Mouse (Mus musculus): ENCODE results near the gene Rai1.

DNA sequence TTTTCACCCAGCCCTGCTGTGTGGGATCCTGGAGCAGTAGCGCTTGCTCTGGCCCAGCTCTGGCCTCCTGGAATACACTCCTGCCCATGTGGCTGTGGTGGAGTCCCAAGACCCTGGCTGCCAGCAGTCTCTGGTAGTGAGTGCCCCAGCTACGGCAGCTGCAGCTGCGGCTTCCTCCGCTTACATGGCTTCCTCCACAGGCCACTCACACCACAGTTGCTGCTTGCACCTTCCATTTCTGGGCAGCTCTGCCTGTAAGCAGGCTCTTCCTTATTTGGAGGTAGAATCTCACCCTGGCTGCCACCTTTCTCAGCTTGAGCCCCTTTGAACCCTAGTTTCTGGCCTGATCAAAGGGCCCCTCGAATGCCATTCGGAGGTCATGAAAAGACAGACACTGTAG lies 25.7 kb downstream of the Rai1 start:
- TF ChIP-seq CTCF (IDR thresholded peaks at IDR 0.05; ENCODE audit: control insufficient read depth, insufficient read depth, insufficient read length), result no peak
- TF ChIP-seq CEBPB (IDR thresholded peaks at IDR 0.05; ENCODE audit: low read depth), result no peak
- no peak for TF ChIP-seq USF1 (IDR thresholded peaks at IDR 0.05; ENCODE audit: low read depth)
- TF ChIP-seq MAX (IDR thresholded peaks at IDR 0.05), result no peak
